Mouse (Mus musculus) embryonic stem cell, embryonic (primary cell): ENCODE data around the gene Cdc73.

Experiments used
- CTCF ChIA-PET, 4 experiments: fragments of 300-600 bp in 2 of 4; fragments of 350-600 bp in 2 of 4; sonication (Branson Sonifier 250); formaldehyde crosslinking; loops; one replicate each; lab custom pipeline; 2022; ENCODE audit warnings: inconsistent platforms in 2 of 4; lab: Charles Lee
- POLR2A ChIA-PET, 4 experiments: fragments of 300-600 bp in 2 of 4; fragments of 350-600 bp in 2 of 4; sonication (Branson Sonifier 250); formaldehyde crosslinking; loops; one replicate each; lab custom pipeline; 2022; ENCODE audit warnings: antibody characterized with exemption in 4 of 4, inconsistent platforms in 1 of 4; lab: Charles Lee

Gene Cdc73

DNA sequence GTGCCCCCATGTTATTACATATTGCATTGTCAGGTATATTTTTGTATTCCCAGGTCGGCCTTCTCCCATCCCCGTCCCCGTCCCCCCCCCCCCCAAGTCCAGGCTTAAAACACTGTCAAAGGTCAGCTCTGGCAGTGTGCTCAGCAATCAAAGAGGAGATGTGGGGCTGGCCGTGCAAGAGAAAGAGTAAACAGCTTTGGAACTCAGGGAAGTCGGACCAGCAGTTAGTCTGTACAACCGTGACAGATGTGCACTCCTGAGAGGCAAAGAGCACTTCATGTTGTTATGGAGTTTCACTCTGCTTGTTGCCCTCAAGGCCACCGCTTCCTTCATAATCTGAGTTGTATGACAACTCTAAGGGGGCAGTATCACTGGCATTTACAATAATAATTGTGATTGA lies 71.4 kb downstream of the Cdc73 start:
- CTCF ChIA-PET: no interaction called here
- POLR2A ChIA-PET: interaction anchor here in 2 of 4 experiments (0.5 to 1.1 kb wide), 4 partner anchors 19 to 333 kb away, joined by 3 to 4 read pairs (median 3); partner anchors contain the start of gene Cdc73 (in 1 of the 2)

DNA sequence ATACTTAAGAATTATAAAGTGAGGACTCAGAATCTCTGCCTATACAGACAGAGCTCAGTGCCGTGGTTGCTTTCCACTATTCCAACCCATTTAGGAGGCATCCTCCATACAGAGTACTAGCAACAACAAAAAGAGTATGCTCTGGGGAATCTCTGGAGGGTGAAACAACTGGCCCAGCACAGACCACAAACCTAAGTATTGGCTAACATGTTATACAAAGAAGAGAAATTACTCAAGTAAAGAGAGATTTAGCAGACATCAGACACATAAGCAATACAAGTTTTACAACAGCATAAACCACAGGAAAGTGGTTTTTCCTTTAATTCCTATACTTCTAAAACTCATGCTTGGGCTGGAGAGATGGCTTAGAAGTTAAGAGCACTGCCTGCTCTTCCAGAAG lies 80.1 kb downstream of the Cdc73 start:
- ChIA-PET POLR2A (interaction anchor here in 1 of 4 experiments (0.6 to 1.3 kb wide), 3 partner anchors 10 to 16 kb away, joined by 3 read pairs; no protein-coding TSS in a partner anchor), CTCF (interaction anchor here in 1 of 4 experiments (0.6 kb wide), 1 partner anchor 193 kb away, joined by 3 read pairs; no protein-coding TSS in a partner anchor)

DNA sequence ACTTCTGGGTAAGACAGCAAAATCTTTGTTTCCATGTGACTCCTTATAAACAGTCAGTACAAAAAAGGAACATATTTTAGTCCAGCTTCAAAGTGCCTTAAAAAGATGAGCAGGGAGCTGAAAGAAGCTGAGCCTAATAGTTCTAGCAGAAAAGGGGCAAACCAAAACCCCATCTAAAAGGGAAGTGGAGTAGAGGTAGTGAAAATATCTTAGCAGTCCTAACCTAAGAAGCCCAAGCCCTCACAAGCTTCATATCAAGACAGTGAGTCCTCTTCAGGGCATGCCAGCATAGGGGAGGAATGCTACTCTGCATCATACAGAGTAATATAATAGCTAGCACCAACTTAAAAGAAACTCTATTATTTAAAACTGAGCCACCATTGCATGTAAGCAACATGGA lies 80.8 kb downstream of the Cdc73 start:
- ChIA-PET CTCF (interaction anchor here in 2 of 4 experiments (0.6 kb wide), 2 partner anchors 22 to 193 kb away, joined by 3 to 5 read pairs; no protein-coding TSS in a partner anchor), POLR2A (interaction anchor here in 1 of 4 experiments (1.3 kb wide), 2 partner anchors 9 to 17 kb away, joined by 3 read pairs; no protein-coding TSS in a partner anchor)

DNA sequence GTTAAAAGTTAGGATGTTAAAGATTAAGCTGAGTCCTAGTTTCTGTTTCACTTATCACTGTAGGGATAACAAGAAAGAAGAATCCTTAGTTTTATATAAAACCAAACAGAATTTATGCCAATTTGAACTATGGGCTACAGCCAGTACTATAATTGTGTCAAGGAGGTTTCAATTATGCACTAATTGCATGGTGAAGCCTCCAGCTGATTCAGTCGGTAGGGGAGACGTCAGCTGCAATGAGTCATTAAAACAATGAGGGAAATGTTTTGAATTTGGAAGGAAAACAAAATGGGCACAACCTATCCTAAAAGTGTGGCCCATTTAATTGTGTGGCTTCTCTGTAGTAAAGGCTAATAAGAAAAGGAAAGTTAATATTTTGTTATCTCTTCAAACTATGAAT lies 82.9 kb downstream of the Cdc73 start:
- ChIA-PET POLR2A (no interaction called here), CTCF (no interaction called here)

DNA sequence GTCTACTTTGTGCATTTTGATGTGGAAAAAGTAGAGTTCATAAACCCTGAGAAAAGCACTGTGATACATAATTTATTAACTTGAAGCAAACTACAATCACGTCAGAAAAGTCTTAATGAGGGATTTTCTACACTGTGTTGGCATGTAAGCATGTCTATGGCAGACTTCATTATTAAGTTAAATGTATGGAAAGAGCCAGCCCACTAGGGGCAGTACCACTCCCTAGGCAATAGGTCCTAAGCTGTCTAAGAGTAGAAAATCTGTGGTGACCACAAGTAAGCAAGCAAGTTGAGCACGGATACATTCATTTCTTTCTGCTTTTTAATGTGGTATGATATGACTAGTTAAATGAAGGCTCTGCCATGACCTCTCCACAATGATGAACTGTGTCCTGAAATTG lies 89.8 kb downstream of the Cdc73 start:
- POLR2A ChIA-PET: interaction anchor here in 1 of 4 experiments (0.6 to 1.8 kb wide), 4 partner anchors 9 to 163 kb away, joined by 3 to 5 read pairs (median 3); no protein-coding TSS in a partner anchor
- CTCF ChIA-PET: interaction anchor here in 2 of 4 experiments (0.5 to 1.1 kb wide), 2 partner anchors 10 to 63 kb away, joined by 3 read pairs; no protein-coding TSS in a partner anchor

DNA sequence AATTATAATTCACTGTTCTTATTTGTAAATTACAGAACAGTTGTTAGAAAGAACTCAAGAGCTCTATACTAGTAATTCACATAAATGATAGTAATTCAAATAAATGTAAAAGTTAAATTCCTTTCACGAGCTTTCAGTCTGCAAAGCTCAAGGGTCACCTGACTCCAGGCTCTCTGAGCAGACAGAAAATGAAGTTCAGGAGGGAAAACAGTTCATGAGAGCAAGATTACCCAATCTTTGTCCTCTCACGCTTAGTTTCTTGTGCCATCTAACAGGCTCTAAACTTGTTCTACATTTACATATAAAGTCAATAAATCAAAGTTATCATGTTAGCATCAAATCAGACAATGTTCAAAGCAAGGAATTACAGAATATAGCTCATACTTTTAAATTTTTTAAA lies 93.8 kb downstream of the Cdc73 start:
- CTCF ChIA-PET: no interaction called here
- POLR2A ChIA-PET: interaction anchor here in 2 of 4 experiments (0.6 to 1.0 kb wide), 2 partner anchors 17 to 18 kb away, joined by 3 read pairs; no protein-coding TSS in a partner anchor

DNA sequence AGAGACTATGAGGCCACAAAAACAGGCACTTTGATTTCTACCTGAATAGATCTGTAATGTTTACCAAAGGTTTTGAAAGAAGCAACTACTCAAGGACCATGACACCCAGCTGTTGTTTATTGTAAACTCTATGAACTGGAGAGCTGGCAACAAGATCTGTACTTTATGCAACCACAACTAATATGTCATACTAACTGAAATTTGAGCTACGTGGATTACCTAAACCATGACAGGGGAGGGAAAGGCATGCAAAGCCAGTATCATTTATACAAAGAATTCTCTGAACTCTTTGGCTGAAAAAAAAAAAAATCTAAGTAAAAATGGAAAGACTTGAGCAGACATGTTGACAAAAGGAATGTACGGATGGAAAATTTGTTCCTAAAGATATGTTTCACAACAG lies 105.8 kb downstream of the Cdc73 start:
- POLR2A ChIA-PET: interaction anchor here in 1 of 4 experiments (1.1 kb wide), 1 partner anchor 9 kb away, joined by 3 read pairs; no protein-coding TSS in a partner anchor
- CTCF ChIA-PET: no interaction called here

DNA sequence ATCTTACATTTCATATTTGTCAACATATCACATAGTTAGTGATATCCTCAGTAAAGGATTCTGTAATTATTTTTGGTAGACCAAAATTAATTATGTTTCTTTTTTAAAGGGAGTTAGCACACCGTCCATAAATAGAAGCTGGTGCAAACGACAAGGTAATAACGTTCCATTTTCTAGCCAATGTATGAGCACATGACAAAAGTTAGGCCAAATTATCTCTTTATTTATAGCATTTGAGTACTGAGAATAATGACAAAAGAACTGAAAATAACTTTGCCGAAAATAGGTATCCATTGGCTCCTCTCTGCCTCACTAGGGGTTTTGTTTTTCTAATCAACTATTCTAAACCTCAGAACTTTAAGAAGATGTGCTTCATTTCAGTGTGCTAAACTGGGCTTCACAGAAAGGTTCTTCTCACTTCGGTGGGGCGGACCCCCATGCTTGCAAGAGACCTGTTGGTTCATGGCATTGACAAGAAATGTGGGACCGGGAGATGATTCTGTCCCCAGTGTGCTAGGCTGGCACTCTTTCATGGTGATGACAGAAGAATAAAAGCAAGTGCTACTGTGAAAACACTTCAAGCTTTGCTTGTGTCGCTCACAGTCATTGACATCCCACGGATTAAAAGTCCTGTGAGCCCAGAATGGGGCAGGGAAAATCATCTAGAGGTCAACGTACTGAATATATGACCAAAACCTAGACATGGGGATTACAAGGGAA lies 125.7 kb downstream of the Cdc73 start:
- POLR2A ChIA-PET: no interaction called here
- CTCF ChIA-PET: no interaction called here

DNA sequence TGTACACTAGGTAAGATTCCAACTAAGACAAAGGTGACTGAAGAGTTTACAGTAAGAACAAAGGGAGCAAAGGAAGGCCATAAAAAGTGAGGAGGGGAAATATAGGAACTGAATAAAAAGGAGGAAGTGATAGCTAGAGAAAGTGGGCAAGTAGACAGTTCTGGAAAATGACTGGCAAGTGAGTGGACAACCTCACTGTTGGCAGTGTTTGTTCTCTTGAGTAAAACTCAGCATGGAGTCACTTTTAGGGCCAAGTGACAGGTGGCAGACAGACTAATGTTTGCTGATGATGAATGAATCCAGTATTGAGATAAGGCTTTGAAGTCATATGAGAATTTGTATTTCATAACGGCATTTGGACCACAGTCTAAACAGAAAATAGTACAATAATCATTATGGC lies 144.5 kb downstream of the Cdc73 start:
- ChIA-PET POLR2A (no interaction called here), CTCF (interaction anchor here in 1 of 4 experiments (0.6 kb wide), 1 partner anchor 172 kb away, joined by 3 read pairs; no protein-coding TSS in a partner anchor)

DNA sequence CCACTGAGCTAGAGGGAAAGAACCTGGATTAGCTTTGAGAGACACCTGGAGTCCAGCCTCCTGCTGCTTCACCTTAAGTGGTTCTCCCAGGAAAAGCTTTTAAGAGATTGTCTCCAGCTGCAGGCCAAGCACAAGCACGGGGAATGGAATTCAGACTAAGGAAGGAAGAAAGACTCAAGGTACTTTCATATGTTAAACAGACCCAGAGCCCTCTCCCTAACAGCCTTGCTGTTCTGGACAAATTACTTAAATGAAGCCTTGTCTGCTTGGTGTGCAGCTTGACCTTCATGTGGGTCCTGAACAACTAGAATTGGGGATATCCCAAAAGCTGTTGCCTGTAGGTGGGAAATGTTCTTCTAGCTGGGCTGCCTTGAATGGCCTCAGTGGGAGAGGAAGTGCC lies 147.2 kb downstream of the Cdc73 start:
- POLR2A ChIA-PET: interaction anchor here in 3 of 4 experiments (0.6 to 1.5 kb wide), 5 partner anchors 23 to 176 kb away, joined by 3 to 4 read pairs (median 3); no protein-coding TSS in a partner anchor
- CTCF ChIA-PET: interaction anchor here in 2 of 4 experiments (0.6 to 1.7 kb wide), 2 partner anchors 98 to 176 kb away, joined by 5 read pairs; no protein-coding TSS in a partner anchor

DNA sequence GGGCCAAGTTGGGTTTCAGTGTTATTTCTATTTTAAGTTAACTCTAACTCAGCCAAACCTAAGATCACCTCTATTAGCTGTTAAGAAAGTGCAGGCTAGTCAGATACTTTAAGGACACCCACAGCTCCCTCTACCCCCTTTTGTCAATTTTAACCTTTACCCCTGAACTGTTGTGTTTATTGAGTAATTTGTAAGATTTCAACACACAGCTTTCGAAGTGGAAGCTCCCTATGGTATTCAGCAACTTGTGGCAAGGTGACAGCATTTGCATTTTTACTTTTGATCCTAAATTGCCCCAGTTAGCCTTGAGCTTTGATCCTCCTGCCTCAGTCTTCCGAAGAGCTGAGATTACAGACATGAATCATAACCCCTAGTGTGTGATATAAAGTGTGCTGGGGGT lies 148.1 kb downstream of the Cdc73 start:
- ChIA-PET POLR2A (interaction anchor here in 2 of 4 experiments (0.6 to 1.5 kb wide), 4 partner anchors 22 to 287 kb away, joined by 3 to 4 read pairs (median 4); no protein-coding TSS in a partner anchor), CTCF (interaction anchor here in 2 of 4 experiments (0.6 to 1.7 kb wide), 2 partner anchors 99 to 177 kb away, joined by 5 read pairs; no protein-coding TSS in a partner anchor)
